Mouse (Mus musculus) hindbrain, postnatal 0 days (tissue): ENCODE data around the gene Sugct. TPM values are rescaled to one million over a fixed set of nuclear protein-coding genes. Genes with fewer than 3 reads are reported as not detected.

Experiments used
- ATAC-seq: fragments of 200-750 bp; cut with Nextera tagmentation; 2 replicates; pipeline ENCODE4 v1.8.0; 2017; ENCODE audit warnings: mild to moderate bottlenecking, moderate TSS enrichment, moderate library complexity
- DNase-seq: peaks from one replicate; pipeline ENCODE4 v3.0.0-alpha.2; 2015; ENCODE audit warnings: low spot score
- H3K27ac ChIP-seq: fragments of 300-500 bp; sonication (generic); 2 replicates; pipeline ENCODE4 v1.5.1; 2014; ENCODE audit warnings: mild to moderate bottlenecking
- H3K27me3 ChIP-seq: fragments of 300-500 bp; sonication (generic); 2 replicates; pipeline ENCODE4 v1.6.1; 2014; ENCODE audit warnings: low read length, mixed read lengths; ENCODE audit not compliant: insufficient read depth
- H3K36me3 ChIP-seq: fragments of 300-500 bp; sonication (generic); 2 replicates; pipeline ENCODE4 v1.6.1; 2014; ENCODE audit warnings: low read length, mixed read lengths; ENCODE audit not compliant: insufficient read depth
- H3K4me1 ChIP-seq: fragments of 300-500 bp; sonication (generic); 2 replicates; pipeline ENCODE4 v1.6.1; 2014; ENCODE audit warnings: antibody characterized with exemption, low read length, mixed read lengths; ENCODE audit not compliant: insufficient read depth
- H3K4me2 ChIP-seq: fragments of 300-500 bp; sonication (generic); 2 replicates; pipeline ENCODE4 v1.6.1; 2014; ENCODE audit warnings: low read depth, mild to moderate bottlenecking, low read length, moderate library complexity, mixed read lengths
- H3K4me3 ChIP-seq: fragments of 300-500 bp; sonication (generic); 2 replicates; pipeline ENCODE4 v1.5.1; 2014; ENCODE audit warnings: low read length
- H3K9ac ChIP-seq: fragments of 300-500 bp; sonication (generic); replicated peaks from 2 replicates; pipeline ENCODE4 v1.6.1; 2014; ENCODE audit warnings: mild to moderate bottlenecking, low read length, moderate library complexity, mixed read lengths
- H3K9me3 ChIP-seq: fragments of 300-500 bp; sonication (generic); 2 replicates; pipeline ENCODE4 v1.6.1; 2016; ENCODE audit warnings: low read length, mixed read lengths
- CTCF ChIP-seq: IDR thresholded peaks from 2 replicates; pipeline ENCODE4 v1.5.1; 2016; ENCODE audit warnings: antibody characterized with exemption, control low read depth, low read depth
- WGBS: fragments of 180-500 bp; shearing (Covaris S2); extraction: QIAGEN DNeasy Blood & Tissue Kit; methylation state at CpG from one replicate; pipeline ENCODE4 v1.1.7; 2014; 5-methylcytosine and 5-hydroxymethylcytosine counted together
- polyA plus RNA-seq: library from polyadenylated mRNA; unstranded; fragments of >200 nt; fragmentation: Nextera tagmentation; extraction: Ambion mirVana; gene quantifications from 2 replicates; pipeline ENCODE4 v1.2.1, GENCODE M21; 2015
- total RNA-seq: library from RNA; depleted of rRNA; stranded (reverse); fragments of >200 nt; gene quantifications from 2 replicates; pipeline ENCODE4 v1.2.3, GENCODE M21; 2014

The Sugct gene
- total and polyA plus RNA-seq, 2 experiments from 2014 or later, result 1.8 to 4.4 TPM

DNA sequence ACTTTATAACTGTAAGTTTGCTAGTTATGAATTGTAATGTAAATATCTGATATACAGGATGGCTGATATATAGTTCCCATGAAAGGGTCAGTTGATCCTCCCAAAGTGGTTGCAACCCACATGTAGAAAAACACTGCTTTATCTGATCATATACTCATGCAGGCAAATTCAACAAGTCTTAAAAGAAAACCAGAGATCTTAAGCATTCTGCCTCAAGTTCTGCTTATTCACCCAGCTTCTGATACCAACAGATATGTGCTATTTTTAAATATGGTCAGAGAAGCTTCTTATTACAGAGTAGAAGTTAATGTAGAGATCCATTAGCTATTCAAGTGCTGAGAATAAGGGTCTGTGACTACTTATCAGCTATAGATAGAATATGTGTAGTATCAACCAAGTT lies 6.0 kb upstream of the Sugct start:
- TF ChIP-seq CTCF, result no peak

DNA sequence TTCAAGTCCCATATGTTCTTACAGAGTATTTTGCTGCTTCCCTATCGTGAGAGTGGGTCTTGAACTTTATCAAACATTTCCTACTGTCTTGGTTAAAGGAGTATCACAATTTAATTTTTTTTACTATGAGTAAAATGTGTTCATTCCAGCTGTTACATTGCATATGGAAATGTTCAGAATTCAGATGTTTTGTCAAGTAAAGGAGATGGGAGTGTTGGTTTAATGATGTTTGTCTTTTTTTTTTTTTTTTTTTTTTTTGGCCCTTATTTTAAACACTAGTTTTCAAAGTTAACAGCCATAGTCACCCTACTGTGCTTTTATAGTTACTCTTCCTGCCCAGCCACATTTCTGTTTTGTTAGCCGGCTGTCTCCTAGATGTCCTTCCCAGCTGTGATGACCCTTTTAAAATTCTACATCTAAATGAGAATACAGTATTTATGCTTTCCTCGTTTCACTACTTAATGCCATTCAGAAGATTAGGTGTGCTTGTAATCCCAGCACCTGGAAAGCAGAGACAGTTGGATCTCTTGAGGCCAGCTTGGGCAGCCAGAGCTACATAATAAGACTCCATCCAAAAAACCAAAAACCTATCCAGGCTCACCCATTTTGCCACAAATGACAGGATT lies 4.8 kb upstream of the Sugct start:
- no peaks in the 10 kb centered on the region for H3K36me3 ChIP-seq
- H3K4me1 ChIP-seq, result no peaks in the 10 kb centered on the region
- ATAC-seq (no peak), DNase-seq (no peak)
- no peak overlapping the region for H3K9ac ChIP-seq
- no peak overlapping the region for H3K27ac ChIP-seq
- no peak overlapping the region for H3K4me2 ChIP-seq
- 75% methylated on average over 3 of the region's 3 CpGs for WGBS
- H3K9me3 ChIP-seq, result no peaks in the 10 kb centered on the region
- no peaks in the 10 kb centered on the region for H3K27me3 ChIP-seq
- no peak overlapping the region for H3K4me3 ChIP-seq
- no peak for TF ChIP-seq CTCF

More for the DNA sequence above, 6.0 kb upstream of the Sugct start:
- H3K36me3 ChIP-seq, result no peaks in the 10 kb centered on the region
- DNase-seq (no peak), ATAC-seq (no peak)
- no peaks in the 10 kb centered on the region for H3K4me1 ChIP-seq
- H3K27me3 ChIP-seq, result no peaks in the 10 kb centered on the region
- H3K9ac ChIP-seq, result no peak overlapping the region
- H3K27ac ChIP-seq, result no peak overlapping the region
- no peak overlapping the region for H3K4me2 ChIP-seq
- H3K9me3 ChIP-seq, result no peaks in the 10 kb centered on the region
- H3K4me3 ChIP-seq, result no peak overlapping the region

DNA sequence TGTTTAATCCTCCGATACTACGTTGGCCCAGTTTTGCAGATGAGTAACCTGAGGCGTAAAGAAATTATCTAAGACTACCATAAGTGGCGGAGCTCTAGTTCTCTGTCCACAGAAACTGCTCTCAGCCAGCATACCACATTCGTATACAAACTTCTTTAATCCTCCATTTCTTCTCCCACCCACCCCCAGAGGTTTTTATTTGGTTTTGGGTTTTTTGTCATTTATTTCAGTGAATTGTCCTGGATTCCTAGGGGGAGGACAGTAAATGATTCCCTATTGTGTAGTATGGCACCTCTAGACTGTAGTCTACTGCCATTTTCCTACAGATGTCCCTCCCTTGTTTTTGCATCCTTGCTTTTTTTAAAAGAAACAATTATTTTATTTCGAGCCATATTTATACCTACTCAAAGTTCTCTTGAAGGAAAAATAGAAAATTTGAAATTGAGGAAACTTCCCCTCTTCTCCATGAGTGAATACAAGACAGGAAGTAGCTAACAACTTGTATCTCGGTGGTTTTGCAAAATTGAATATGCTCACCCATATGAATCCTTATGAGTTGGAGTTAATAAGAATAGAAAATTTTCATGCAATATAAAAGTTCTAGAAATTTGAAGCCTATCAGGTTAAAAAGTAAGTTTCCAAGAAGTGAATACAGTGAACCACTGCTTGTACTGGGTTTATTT lies 686 bp upstream of the Sugct start:
- TF ChIP-seq CTCF, result no peak
- Histone ChIP-seq H3K9ac (peak overlapping the region; percentile 86), H3K9me3 (no peaks in the 10 kb centered on the region), H3K4me3 (peak overlapping the region; percentile 86), H3K4me2 (peak overlapping the region; percentile 81), H3K27me3 (no peaks in the 10 kb centered on the region), H3K27ac (peak overlapping the region; percentile 90), H3K36me3 (no peaks in the 10 kb centered on the region), H3K4me1 (no peaks in the 10 kb centered on the region)
- 17% methylated on average over 7 of the region's 7 CpGs for WGBS
- ATAC-seq (no peak), DNase-seq (peak; percentile 6)

DNA sequence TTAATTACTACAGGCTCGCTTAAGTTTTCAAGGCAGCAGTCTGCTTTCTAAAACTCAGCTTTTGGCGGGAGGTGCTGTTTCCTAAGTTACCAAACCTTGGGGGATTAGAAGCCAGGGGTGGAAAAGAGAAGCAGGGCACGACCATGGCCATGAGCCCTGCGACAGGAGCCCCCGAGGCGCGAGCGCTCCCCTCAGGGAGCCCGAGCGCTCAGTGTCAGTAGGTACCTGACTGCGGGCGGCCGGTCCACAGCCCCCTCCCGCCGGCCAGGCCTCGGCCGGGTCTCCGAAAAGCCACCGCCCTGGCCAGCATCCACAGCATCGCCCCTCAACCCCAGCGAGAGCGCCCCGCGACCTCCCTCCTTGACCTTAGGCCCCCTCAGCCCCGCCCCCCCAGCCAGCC lies 939 bp downstream of the Sugct start:
- Histone ChIP-seq H3K27me3 (no peaks in the 10 kb centered on the region), H3K4me1 (no peaks in the 10 kb centered on the region), H3K36me3 (no peaks in the 10 kb centered on the region), H3K4me3 (peak overlapping the region; percentile 86), H3K4me2 (peak overlapping the region; percentile 69), H3K9ac (peak overlapping the region; percentile 86), H3K27ac (peak overlapping the region; percentile 90; the same call in 1 of the 2 replicates), H3K9me3 (no peaks in the 10 kb centered on the region)
- under 1% methylated on average over 18 of the region's 25 CpGs for whole genome bisulfite sequencing
- DNase-seq, result peak; percentile 62
- ATAC-seq, result peak; percentile 73
- no peak for TF ChIP-seq CTCF

DNA sequence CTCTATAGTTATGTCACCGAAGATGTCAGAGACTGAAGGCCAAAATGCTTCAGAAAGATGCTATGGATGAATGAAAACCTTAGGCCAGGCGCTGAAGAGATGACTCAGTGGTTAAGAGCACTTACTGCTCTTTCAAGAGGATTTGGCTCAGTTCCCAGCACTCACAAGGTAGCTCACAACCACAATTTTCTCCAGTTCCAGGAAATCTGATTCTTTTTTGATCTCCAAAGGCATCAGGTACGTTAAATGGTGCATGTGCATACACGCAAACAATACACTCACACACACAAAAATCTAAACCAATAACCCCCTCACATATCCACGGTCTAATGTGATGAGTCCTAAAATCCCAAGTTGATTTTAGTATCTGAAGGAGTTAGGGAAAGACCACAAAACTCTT lies 1.5 kb downstream of the Sugct start:
- no peak for ATAC-seq
- H3K27ac ChIP-seq, result no peak overlapping the region
- peak overlapping the region; percentile 86 for H3K4me3 ChIP-seq
- DNase-seq, result peak; percentile 19
- no peaks in the 10 kb centered on the region for H3K27me3 ChIP-seq
- no peaks in the 10 kb centered on the region for H3K36me3 ChIP-seq
- peak overlapping the region; percentile 69 for H3K4me2 ChIP-seq
- H3K4me1 ChIP-seq, result no peaks in the 10 kb centered on the region
- no peaks in the 10 kb centered on the region for H3K9me3 ChIP-seq
- WGBS, result 69% methylated on average over 5 of the region's 5 CpGs
- H3K9ac ChIP-seq, result no peak overlapping the region
- no peak for TF ChIP-seq CTCF

DNA sequence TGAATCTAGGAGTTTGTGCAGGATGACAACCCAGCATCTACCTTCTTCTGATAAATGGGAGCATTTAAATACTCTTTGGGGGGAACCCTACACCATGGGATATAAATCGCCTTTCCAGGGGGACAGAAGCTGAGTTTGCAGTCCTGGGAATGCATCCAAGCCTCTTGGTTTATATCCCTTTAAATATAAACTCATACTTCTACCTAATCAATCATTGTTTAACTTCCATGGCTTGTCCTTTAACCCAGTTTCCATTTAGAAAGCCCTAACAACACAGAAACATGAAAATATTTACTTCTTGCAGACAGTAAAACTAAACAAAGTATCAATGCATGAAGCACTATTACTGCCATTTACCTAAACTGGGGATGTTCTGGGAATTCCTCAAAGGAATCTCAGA lies 3.9 kb downstream of the Sugct start:
- Histone ChIP-seq H3K27ac (no peak overlapping the region), H3K27me3 (no peaks in the 10 kb centered on the region), H3K9me3 (no peaks in the 10 kb centered on the region), H3K9ac (no peak overlapping the region), H3K36me3 (no peaks in the 10 kb centered on the region), H3K4me3 (no peak overlapping the region), H3K4me1 (no peaks in the 10 kb centered on the region), H3K4me2 (no peak overlapping the region)
- WGBS, result 67% methylated on average over 1 of the region's 1 CpGs
- DNase-seq, result no peak
- no peak for ATAC-seq
- TF ChIP-seq CTCF, result no peak

DNA sequence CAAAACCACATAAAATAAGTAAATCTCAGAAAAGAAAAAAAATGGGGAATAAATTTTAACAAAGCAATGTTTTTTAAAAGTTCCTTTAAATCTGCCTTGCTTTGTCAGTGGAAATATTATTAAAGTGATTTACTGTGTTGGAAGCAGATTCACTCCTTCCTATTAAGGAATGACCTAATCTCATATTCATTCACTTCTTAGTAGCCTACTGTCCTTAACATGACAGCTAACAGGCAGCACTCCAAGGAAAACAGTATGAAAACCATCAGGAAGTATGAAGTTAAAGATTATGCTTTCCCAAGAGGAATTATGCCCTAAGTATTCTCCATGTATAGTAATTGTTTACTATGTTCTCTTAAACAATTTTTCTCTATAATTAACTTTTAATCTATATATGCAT lies 4.7 kb downstream of the Sugct start:
- ATAC-seq (no peak), DNase-seq (no peak)
- Histone ChIP-seq H3K36me3 (no peaks in the 10 kb centered on the region), H3K9me3 (no peaks in the 10 kb centered on the region), H3K27ac (no peak overlapping the region), H3K4me1 (no peaks in the 10 kb centered on the region), H3K4me2 (no peak overlapping the region), H3K4me3 (no peak overlapping the region), H3K9ac (no peak overlapping the region), H3K27me3 (no peaks in the 10 kb centered on the region)
- no peak for TF ChIP-seq CTCF
